Mouse (Mus musculus): ENCODE results near the gene Npas1.

Npas1 gene

DNA sequence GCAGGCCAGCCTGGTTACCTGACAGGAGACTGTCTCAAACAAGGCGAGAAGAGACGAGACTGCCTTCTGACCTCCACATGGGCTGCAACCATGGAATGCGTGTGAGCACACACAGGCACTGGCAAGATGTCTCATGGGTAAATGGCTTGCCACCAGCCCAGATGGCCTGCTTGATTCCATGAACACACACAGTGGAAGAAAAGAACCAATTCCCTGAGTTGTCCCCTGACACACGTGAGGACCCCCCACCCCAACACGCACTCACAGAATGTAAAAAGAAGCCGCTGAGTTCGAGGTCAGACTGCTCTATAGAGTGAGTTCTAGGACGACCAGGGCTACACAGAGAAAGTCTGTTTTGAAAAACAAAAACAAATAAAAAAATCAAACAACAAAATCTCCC lies at the start of gene Npas1:
Gene Npas1, minus strand, starts transcription at position 101 of the 400 bp plus-strand sequence.
- DNase-seq: no peak

DNA sequence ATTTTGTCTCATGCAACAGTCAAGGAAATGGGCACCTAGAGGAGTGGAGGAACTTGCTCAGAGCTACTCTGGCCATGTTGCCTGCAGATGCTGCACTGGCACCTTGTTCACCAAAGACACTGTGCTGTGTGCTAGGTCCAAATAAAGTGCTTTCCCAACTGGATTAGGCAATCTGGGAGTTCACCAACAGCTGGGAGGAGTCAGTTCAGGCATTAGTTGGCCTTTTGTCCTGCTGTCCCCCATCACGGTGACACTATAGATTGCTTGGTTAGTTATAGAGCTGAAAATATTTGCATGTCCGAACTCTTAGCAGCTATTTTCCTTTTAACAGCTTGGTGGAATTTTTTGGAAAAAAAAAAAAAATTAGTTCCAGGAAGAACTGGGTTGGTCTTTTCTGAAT lies 48.5 kb upstream of the Npas1 start:
- DNase-seq: no peak

DNA sequence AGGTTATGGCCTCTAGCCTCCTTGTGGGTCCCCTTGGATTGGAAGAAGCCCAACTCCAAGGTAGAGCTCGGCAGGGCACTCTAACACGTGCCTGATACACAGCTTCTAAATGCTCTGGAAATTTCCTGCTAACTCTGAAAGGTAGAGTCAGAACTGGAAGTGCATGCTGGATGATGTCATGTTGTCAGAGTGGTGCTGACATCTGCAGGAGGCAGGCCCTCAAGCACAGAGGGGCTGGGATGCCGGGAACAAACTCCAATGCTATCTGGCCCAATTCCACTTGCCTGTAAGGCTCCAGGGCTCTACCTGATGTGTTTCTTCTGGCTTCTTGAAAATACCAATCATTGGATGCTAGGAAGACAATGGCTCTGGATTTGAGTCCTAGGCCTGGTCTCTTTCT lies 47.9 kb upstream of the Npas1 start:
- no peak for DNase-seq

- no peak for DNase-seq
Measured at GRCm38 (mm10) chr7:16524308-16524707, 46.8 kb upstream of the Npas1 start.

GRCm38 (mm10) chr7:16519310-16519709 lies 41.8 kb upstream of the Npas1 start:
- no peak for DNase-seq

DNA sequence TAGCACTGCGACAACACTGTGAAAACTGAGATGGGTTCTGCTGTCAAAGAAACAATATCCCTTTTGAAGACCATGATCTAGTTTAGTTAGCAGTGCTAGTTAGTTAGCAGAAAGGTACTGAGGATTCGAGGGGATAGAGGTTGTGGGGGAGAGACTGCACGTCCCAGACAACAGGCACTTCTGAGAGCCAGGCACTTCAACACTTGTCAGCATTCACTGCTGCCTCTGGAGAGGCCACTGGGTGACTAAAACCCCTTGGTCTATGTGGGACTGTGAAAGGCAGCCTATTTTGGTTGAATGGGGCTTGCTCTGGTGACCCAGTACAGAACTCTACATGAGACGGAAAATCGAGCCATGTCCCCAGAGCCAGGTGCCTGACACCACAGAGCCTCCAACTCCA lies 39.7 kb upstream of the Npas1 start:
- DNase-seq: no peak

- DNase-seq: peak; percentile 75
Measured at GRCm38 (mm10) chr7:16507284-16507683, 29.8 kb upstream of the Npas1 start.

DNA sequence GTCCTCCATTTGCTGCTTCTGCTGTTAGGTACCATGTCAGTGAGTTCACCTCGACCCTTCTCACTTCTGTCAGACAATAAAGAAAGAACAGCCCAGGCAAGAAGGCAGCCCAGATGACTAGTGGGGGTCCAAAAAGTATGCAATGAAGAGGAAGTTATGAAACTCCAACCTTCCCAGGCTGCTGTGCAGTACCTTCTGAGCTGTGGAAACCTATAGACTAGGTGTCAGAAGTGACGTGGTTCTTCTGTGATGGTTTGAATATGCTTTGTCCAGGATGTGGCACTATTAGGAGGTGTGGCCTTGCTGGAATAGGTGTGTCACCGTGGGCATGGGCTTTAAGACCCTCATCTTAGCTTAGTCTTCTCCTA lies 27.7 kb upstream of the Npas1 start:
- no peak for DNase-seq

DNA sequence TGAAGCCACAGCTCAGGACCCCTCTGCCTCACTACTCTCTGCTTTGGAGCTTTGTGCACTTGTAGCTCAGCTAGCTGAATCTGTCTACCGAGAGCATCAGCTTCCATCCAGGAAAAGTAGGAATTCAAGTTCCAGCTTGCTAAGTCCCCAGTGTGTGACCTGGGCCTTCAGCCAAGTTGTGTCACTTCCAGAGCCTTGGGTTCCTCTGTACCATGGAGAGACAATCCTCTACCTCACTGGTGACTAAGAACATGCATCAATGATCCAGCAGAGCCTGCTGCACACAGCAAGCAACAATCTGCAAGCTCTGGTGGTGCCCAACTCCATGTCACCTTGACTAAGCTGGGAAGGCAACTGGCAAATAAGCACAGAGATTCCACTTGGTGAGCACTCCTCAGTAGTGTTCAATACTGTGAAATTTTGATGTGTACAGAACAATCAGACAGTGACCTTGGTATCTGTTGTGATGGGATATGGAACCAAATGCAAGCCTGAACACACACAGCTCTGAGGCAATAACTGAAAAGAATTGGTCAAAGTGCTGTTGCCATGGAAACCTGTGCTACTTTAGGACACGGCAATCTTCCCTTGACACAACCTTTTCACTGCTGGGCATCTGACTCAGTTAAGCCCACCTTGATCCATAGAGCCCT lies 27.2 kb upstream of the Npas1 start:
- no peak for DNase-seq

DNA sequence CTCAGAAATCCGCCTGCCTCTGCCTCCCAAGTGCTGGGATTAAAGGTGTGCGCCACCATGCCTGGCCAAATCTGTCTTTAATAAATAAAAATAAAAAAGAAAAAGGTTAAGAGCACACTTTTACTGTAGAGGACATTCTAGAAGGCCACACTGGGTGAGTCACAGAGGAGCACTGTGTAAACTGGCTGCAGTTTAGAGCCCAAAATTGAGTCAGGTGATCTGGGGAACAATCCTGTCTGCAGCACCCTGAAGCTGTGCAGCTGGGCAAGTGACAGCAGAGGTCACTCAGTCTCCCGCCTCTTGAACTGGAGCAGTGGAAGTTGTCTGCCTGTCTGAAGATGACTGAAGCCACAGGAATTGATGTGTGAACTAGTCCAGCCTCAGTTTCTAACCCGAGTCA lies 24.0 kb upstream of the Npas1 start:
- no peak for DNase-seq

DNA sequence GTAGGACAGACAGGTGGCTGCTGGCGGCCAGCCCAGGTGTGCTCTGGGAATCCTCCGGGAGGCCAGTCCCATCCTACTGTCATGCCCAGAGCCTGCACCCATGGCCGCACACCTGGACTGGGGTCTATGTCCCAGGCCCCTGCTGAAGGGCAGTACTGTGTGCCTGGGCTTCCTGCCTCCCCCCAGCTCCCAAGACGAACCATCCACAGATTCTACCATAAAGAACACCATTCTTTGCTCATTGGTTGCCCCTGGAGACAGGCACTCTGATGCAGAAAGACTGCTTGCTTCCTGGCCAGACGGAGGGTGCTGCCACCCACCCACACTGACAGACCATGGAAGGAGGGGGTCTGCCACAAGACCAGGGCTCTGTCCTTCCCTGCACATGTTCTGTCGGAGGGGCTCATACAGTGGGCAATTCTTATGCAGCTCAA lies 22.2 kb upstream of the Npas1 start:
- no peak for DNase-seq

DNA sequence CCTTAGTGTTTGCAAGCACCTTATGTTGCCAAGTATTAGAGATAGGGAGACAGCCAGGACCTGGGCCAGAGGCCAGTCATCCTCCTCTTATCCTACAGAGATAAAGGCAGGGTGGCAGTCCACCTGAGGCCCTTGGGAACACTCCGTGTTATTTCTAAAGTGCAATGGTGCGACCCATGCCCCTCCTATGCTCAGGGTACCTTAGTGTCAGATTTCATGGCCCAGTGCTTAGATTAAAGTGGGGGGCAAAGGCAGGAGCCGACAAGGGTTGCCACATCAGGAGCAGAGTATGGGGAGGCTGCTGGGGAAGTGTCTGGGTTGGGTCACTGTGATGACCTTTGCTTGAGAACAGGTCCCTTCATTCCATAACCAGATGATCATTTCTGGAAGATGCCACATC lies 18.7 kb upstream of the Npas1 start:
- DNase-seq: no peak

- peak; percentile 65 for DNase-seq
Measured at GRCm38 (mm10) chr7:16493361-16493760, 15.8 kb upstream of the Npas1 start.

GRCm38 (mm10) chr7:16492211-16492610 lies 14.7 kb upstream of the Npas1 start:
- no peak for DNase-seq

GRCm38 (mm10) chr7:16491759-16492158 lies 14.2 kb upstream of the Npas1 start:
- DNase-seq: peak; percentile 83

DNA sequence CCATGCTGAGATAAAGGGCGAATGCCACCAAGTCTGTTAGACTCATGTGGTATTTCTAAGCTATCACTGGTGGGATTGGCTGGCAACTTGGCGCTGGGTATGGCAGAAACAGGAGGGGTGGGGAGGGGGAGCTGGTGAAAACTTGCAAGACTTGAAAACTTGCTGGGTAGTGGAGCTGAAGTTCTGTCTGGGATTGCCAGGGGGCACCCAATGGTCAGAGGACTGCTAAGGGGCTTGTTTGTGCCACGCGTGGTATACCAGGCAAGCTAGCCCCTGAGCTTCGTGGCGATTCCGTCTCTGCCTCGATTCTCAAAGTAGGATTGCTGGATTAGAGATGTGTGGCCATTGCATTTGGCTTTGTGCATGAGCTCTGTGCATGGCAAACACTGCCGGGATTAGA lies 12.4 kb upstream of the Npas1 start:
- DNase-seq: peak; percentile 43

GRCm38 (mm10) chr7:16488816-16489215 lies 11.3 kb upstream of the Npas1 start:
- no peak for DNase-seq

- no peak for DNase-seq
Measured at GRCm38 (mm10) chr7:16476600-16476989, 933 bp downstream of the Npas1 start.

GRCm38 (mm10) chr7:16475764-16476599 lies 1.5 kb downstream of the Npas1 start:
- no peak for DNase-seq

DNA sequence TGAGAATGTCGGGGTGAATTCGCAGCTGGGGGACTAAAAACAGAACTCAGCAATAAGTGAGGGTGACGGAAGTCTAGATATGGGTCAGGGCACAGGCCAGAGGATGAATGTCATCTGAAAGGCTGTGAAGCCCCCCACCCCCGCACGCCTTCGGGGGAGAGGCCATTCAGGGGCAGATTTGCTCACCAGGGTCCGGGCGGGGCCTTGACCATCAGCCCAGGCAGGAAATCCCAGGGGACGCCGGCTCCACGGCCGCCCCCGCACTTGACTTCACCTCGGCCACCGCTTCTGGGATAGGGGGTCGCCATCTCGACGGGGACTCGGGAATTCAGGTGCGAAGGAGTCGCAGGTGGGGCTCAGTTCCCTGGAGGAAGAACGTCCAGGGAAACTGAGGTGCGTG lies 2.2 kb downstream of the Npas1 start:
- no peak for DNase-seq

DNA sequence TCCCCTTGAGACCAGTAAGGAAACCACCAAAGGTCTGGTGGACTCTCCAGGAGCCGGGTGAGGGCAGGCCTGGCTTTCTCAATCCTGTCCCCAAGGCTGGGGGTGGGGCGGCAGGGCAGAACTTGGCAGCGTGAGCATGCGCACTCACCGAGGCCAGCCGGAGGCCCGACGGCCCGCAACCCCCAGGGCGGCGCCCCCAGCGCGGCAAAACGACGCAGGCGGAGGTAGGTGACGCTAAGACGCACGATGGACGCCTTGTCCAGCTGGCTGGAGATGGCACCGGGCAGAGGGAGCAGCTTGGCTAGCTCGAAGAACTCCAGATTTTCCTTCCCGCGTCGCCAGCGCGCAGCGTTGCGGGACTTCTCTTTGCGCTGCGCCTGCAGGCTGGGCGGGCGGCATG lies 3.1 kb downstream of the Npas1 start:
- DNase-seq: no peak

DNA sequence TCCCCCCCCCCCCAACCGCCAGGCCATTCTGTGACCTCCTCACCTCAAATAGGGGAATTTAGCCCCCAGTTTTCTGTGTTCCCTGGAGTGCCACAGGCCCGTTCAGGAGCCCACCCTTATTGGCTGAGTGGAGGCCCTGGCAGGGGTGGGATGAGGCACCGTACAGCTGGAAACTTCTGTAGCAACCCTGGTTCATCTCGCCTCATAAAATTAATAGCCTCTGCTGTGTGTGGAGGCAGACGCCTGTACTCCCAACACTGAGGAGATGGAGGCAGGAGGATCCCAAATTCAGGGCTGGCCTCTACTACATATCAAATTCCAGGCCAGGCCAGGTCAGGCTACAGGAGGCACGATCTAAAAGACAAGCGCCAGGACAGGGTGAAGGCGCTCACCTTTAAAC lies 3.7 kb downstream of the Npas1 start:
- DNase-seq: no peak

- no peak for DNase-seq
Measured at GRCm38 (mm10) chr7:16472116-16472709, 5.3 kb downstream of the Npas1 start.

DNA sequence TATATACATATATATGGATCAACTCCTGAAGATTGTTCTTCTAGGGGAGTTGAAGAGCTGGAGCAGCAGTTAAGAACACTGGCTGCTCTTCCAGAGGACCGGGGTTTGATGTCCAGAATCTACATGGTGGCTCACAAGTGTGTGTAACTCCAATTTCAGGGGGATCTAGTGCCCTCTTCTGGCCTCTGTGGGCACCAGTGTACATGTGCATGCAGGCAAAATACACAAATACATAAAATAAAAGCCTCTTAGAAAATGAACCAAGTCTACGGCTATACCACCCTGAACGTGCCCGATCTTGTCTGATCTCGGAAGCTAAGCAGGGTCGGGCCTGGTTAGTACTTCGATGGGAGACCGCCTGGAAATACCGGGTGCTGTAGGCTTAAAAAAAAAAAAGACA lies 6.0 kb downstream of the Npas1 start:
- DNase-seq: peak; percentile 38

Measured in thymus, postnatal 25 days (tissue).